Comparison of ENCODE assay signal across 24 mouse cellular contexts in genomic region chr13:82946931-82947330, GRCm38 (mm10).
DNase-seq lines count a peak whose midpoint lies in the region; ATAC-seq and TF ChIP-seq lines count a peak whose summit lies in the region.
"Had no signal": no experiment of that assay in that cellular context is flagged by ENCODE, and none has a peak within 500 bp of the region (broad histone marks: within the 10 kb centered on the region; RNA-seq: fewer than 3 reads in every experiment).

No protein-coding gene starts in this region.

- DNase-seq in MEL (ENCODE audit: low read depth, low spot score) = peak; percentile 16
- DNase-seq in cerebellum, postnatal 4 days (ENCODE audit: low spot score in 2 of 2) = no peak
- DNase-seq in cerebellum, adult 8-10 months = no peak
- DNase-seq: adrenal gland, adult 8-10 months; adrenal gland, postnatal 14 days; adrenal gland, postnatal 36 days; cerebellum, adult 11 months; cerebellum, adult 18-20 months; cerebellum, adult 9-11 months; cerebellum, postnatal 14 days; cerebellum, postnatal 36 days; embryo, embryonic 11 days had no signal

- TF ChIP-seq RAD21 in MEL (IDR thresholded peaks at IDR 0.05; ENCODE audit: low read depth, low read length) = no peak

- H3K9me3 ChIP-seq in MEL (replicated peaks; ENCODE audit: insufficient read depth, low read length) = no peaks in the 10 kb centered on the region
- no peaks in the 10 kb centered on the region for H3K9me3 ChIP-seq in heart, embryonic 12.5 days (replicated peaks)
- H3K9me3 ChIP-seq: embryonic facial prominence, embryonic 13.5 days; embryonic facial prominence, embryonic 15.5 days; forebrain, embryonic 10.5 days; forebrain, embryonic 12.5 days had no signal

- H3K27ac ChIP-seq in MEL (ENCODE audit: control insufficient read depth, low read depth, low read length) = no peak overlapping the region
- H3K27ac ChIP-seq in heart, embryonic 12.5 days (ENCODE audit: poor library complexity, severe bottlenecking) = no peak overlapping the region
- H3K27ac ChIP-seq: embryonic facial prominence, embryonic 13.5 days; embryonic facial prominence, embryonic 15.5 days; forebrain, embryonic 10.5 days; forebrain, embryonic 12.5 days had no signal

- peaks cover 0 to 2% of the 10 kb centered on the region in 2 experiments; a peak in 1 of 4 replicates for H3K4me1 ChIP-seq in MEL (ENCODE audit: control insufficient read depth in 1 of 2, insufficient read depth in 2 of 2, low read length in 2 of 2)
- no peaks in the 10 kb centered on the region for H3K4me1 ChIP-seq in heart, embryonic 12.5 days (replicated peaks)
- H3K4me1 ChIP-seq: embryonic facial prominence, embryonic 13.5 days; embryonic facial prominence, embryonic 15.5 days had no signal

- H3K27me3 ChIP-seq in MEL (ENCODE audit: control insufficient read depth in 1 of 2, insufficient read depth in 2 of 2, low read length in 2 of 2) = no peaks in the 10 kb centered on the region
- no peaks in the 10 kb centered on the region for H3K27me3 ChIP-seq in heart, embryonic 12.5 days (replicated peaks)
- H3K27me3 ChIP-seq: embryonic facial prominence, embryonic 13.5 days; embryonic facial prominence, embryonic 15.5 days; forebrain, embryonic 12.5 days had no signal

- H3K4me3 ChIP-seq in MEL (ENCODE audit: control insufficient read depth in 1 of 2, insufficient read depth in 1 of 2, low read depth in 2 of 2, low read length in 2 of 2) = no peak overlapping the region
- no peak overlapping the region for H3K4me3 ChIP-seq in heart, embryonic 12.5 days
- H3K4me3 ChIP-seq: embryonic facial prominence, embryonic 13.5 days; embryonic facial prominence, embryonic 15.5 days; erythroblast, embryonic 14.5 days; forebrain, embryonic 10.5 days; forebrain, embryonic 12.5 days had no signal

- H3K36me3 ChIP-seq in MEL (ENCODE audit: control insufficient read depth in 1 of 2, insufficient read depth in 2 of 2, low read length in 2 of 2) = no peaks in the 10 kb centered on the region; a peak in 1 of 4 replicates
- no peaks in the 10 kb centered on the region for H3K36me3 ChIP-seq in heart, embryonic 12.5 days
- H3K36me3 ChIP-seq: embryonic facial prominence, embryonic 13.5 days; embryonic facial prominence, embryonic 15.5 days; forebrain, embryonic 10.5 days; forebrain, embryonic 12.5 days had no signal

- TF ChIP-seq POLR2A in MEL (IDR thresholded peaks at IDR 0.05; ENCODE audit: control insufficient read depth in 1 of 2, insufficient read depth in 1 of 2, low read depth in 1 of 2, low read length in 2 of 2, poor library complexity in 1 of 2) = no peak

- H3K4me2 ChIP-seq in heart, embryonic 12.5 days = no peak overlapping the region
- H3K4me2 ChIP-seq: embryonic facial prominence, embryonic 13.5 days; embryonic facial prominence, embryonic 15.5 days; forebrain, embryonic 12.5 days had no signal

- TF ChIP-seq CTCF in MEL (IDR thresholded peaks at IDR 0.05 in 2 of 3, conservative IDR thresholded peaks at IDR 0.05 in 1 of 3; ENCODE audit: control insufficient read depth in 1 of 3, insufficient read depth in 1 of 3, low read depth in 2 of 3, low read length in 3 of 3, poor library complexity in 1 of 3, severe bottlenecking in 1 of 3) = no peak

- 81% methylated on average over 5 of the region's 5 CpGs for WGBS in heart, embryonic 12.5 days

- no peaks in the 10 kb centered on the region for H3K79me2 ChIP-seq in MEL (ENCODE audit: control insufficient read depth, insufficient read depth, low read length, poor library complexity)

- H3K9ac ChIP-seq in MEL (ENCODE audit: control insufficient read depth, low read depth, low read length, poor library complexity, severe bottlenecking) = no peak overlapping the region
- no peak overlapping the region for H3K9ac ChIP-seq in heart, embryonic 12.5 days
- H3K9ac ChIP-seq: embryonic facial prominence, embryonic 13.5 days; embryonic facial prominence, embryonic 15.5 days; forebrain, embryonic 12.5 days had no signal

- ATAC-seq in common myeloid progenitor, adult 5-6 weeks (replicated peaks; ENCODE audit: low read depth, poor library complexity, severe bottlenecking) = peak; percentile 45; the same call in 1 of the 2 replicates
- peak; percentile 55 for ATAC-seq in megakaryocyte, adult 5-6 weeks (ENCODE audit: poor library complexity, severe bottlenecking)
- no peak for ATAC-seq in heart, embryonic 12.5 days (ENCODE audit: insufficient number of reproducible peaks, low FRiP score)
- ATAC-seq: activated CD4-positive, CD25-positive, alpha-beta regulatory T cell, adult 4 months; forebrain, embryonic 14.5 days; forebrain, embryonic 16.5 days; Patski had no signal

- no peak for TF ChIP-seq EP300 in MEL (IDR thresholded peaks at IDR 0.05; ENCODE audit: low read depth in 1 of 2, low read length in 2 of 2)

TF ChIP-seq in MEL, 35 proteins besides CTCF, POLR2A, EP300 and RAD21:
- TF ChIP-seq RCOR1 (IDR thresholded peaks at IDR 0.05; ENCODE audit: low read depth, low read length) (no peak), CHD2 (IDR thresholded peaks at IDR 0.05; ENCODE audit: low read length) (no peak), TCF12 (IDR thresholded peaks at IDR 0.05; ENCODE audit: low read depth, low read length) (no peak), KAT2A (conservative IDR thresholded peaks at IDR 0.05; ENCODE audit: low read depth, low read length) (no peak), USF2 (IDR thresholded peaks at IDR 0.05; ENCODE audit: borderline replicate concordance in 1 of 2, insufficient read depth in 1 of 2, low read depth in 1 of 2, low read length in 2 of 2) (no peak), TAL1 (IDR thresholded peaks at IDR 0.05; ENCODE audit: low read length) (no peak), ZC3H11A (IDR thresholded peaks at IDR 0.05; ENCODE audit: low read depth, low read length) (no peak), MXI1 (IDR thresholded peaks at IDR 0.05; ENCODE audit: low read depth, low read length) (no peak), CHD1 (IDR thresholded peaks at IDR 0.05; ENCODE audit: low read depth, low read length) (no peak), GATA1 (IDR thresholded peaks at IDR 0.05; ENCODE audit: low read depth, low read length) (no peak)
